Mouse (Mus musculus): ENCODE results near the gene Fam222a. TPM values are rescaled to one million over a fixed set of nuclear protein-coding genes. Genes with fewer than 3 reads are reported as not detected.

Fam222a gene
- total RNA-seq, 1 experiment from 2014 or later: 26.9 TPM

DNA sequence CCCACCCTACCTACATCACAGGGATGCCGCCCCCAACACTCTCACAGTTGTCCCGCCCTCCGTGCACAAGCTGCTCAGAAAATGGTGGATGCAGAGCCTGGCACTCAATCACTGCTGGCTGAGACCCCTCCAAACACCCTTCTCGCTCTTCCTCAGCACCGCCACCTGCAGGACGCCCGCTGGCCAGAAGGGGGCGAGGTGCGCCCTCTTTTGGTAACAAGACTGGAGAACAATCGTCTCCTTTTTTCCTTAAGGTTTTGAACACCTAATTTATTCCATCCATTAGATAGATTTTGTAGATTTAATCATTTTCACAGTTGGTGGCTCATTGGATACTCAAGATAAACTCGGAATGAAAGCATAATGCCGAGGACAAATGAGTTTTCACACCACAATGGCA lies 40.7 kb downstream of the Fam222a start:
- peak; percentile 84 for DNase-seq

DNA sequence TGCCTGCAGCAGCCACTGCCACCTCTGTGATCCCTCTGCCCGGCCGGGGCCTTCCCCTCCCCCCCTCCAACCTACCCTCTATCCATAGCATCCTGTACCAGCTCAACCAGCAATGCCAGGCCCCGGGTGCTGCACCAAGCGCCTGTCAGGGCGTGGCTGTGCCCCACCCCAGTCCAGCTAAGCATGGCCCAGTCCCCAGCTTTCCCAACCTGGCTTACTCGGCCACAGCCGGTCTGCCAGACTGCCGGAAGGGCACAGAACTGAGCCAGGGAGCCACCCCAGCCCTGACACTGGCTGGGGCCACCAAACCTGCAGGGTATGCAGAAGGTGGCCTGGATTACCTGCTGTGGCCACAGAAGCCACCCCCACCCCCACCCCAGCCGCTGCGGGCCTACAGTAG lies 43.4 kb downstream of the Fam222a start:
- DNase-seq: no peak

GRCm38 (mm10) chr5:114611968-114612608 lies 44.3 kb downstream of the Fam222a start:
- peak; percentile 54 for DNase-seq

- DNase-seq: no peak
These were observed 47.0 kb downstream of the Fam222a start for GRCm38 (mm10) chr5:114614863-114615262.

DNA sequence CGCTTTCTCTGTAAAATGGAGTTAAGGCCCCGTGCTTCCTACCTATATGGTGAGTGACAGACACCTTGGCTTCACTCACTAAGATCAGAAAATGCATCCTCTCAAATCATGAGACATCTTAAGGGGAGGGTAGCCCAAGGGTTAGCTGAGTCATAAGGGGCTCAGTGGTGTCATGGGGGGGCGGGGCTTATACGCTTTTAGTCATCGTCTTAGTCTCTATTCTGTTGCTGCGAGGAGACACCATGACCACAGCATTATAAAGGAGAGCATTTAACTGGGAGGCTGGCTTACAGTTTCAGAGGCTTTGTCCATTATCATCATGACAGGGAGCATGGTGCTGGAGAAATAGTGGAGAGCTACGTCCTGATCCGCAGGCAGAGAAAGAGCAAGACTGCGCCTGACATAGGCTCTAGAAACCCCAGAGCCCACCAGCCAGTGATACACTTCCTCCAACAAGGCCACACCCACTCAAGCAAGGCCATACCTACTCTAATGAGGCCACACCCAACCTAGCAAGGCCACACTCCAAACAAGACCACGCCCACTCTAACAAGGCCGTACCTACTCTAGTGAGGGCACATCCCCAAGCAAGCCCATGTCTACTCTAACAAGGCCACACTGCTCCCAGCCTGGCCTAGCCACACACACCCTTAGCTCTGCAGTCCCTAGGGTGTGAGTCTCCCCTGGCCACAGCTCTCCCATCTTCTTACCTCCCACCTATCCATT lies 48.7 kb downstream of the Fam222a start:
- DNase-seq: no peak

GRCm38 (mm10) chr5:114617809-114618208 lies 50.0 kb downstream of the Fam222a start:
- DNase-seq: no peak

GRCm38 (mm10) chr5:114618851-114619250 lies 51.0 kb downstream of the Fam222a start:
- peak; percentile 80 for DNase-seq

DNA sequence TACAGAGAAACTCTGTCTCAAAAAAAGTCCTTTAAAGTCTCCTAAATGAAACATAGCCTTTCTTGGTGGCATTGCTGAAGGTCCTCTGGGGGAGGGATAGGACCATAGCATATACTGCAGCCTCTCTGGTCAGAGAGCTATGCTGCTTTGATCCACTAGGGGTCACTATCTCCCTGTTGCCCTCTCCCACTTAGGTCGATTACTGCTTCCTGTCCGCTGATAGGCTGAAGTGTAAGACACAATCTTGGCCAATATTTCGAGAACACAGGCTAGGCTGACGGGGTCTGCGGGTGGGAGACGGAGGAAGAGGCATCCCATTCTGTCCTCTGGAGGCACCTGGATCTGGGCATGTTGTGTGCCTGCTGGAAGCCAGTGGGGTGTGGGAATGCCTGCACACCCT lies 52.5 kb downstream of the Fam222a start:
- DNase-seq: no peak

DNA sequence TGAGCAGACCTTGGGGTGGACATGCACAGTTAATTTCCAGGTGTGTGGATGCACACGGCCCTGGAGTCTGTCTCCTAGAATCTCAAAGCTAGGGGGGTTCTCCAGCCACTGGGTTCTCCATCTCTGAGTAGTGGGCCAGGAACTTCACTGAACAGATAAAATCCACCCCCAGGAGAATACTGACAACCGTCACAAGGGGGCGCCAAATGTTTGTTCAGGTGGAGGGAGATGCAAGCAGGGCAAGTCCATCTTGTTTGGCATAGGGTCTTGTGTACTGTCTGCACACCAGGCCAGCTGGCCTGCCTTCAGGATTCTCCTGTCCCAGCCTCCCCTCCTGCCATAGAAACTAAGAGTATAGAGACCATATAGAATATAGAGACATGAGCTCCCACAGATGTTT lies 57.8 kb downstream of the Fam222a start:
- DNase-seq: peak; percentile 72

- DNase-seq: no peak
These were observed 63.5 kb downstream of the Fam222a start for GRCm38 (mm10) chr5:114631336-114631735.

GRCm38 (mm10) chr5:114636091-114636490 lies 68.3 kb downstream of the Fam222a start:
- DNase-seq: no peak

DNA sequence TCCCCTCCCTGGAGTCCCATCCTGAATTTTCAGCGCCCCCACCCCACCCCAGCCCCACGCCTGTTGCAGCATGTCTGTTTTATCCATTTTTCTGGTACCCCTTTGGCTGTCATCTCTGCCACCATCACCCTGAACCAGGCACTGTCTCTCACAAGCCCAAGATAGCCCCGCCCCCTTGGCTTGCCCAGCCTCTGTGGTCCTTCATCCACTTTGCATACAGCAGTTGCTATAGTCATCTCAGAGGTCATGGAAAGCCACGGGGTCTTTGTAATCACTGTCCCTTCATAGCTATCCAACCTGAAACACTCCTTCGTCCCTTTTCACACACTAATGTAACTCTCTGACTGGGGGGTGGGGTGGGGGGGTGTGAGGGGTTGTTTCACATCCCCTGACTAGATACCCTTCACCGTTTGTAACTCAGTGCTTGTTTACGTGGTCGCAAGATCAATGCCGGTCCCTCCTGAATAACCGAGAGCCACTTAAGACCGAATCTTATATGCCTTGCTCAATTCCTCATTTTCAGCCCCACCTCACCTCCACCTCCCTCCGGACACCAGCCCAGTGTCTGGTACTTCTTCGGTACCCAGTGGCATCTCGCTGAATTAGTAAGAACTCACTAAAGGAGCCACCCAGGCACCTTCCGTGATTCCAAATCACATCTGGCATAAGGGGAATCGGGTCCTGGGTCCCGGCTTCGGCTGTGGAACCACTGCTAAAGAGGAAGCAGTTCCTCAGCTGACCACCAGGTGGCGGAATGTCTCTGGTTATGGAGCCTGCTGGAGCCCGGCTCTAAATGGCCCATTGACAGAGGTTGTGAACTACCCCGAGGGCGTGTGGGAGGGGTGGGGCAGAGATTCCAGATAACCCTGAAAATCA lies 71.2 kb downstream of the Fam222a start:
- DNase-seq: peak; percentile 87

DNA sequence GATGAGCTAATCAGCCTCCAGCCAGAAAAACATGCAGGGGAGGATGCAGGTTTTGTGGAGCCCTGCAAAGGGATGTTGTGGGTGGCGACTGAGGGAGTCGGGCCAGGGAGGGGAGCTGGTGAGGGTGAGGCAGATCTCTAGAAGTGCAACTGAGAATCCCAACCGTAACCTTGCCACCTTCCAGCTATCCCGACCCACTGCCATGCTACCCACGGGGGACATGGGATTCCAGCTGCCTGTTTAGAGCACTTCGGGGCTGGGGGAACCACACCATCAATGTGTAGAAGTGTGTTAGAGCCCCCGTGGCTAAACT lies 71.8 kb downstream of the Fam222a start:
- no peak for DNase-seq

DNA sequence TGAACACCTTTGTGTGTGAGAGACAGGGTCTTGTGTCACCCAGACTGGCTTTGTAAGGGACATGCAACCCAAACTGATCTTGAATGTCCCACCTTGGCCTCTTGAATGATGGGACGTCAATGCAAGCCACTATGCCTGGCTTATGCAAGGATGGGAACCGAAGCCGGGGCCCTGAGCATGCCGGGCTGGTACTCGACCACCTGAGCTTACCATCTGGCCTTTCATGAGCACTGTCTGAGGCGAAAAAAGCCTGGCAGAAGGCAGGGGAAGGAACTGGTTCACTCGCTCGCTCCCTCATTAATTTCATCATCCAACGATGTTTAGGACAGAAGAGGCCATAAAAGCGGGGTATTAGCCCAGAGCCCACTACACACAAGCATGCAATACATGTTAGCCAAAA lies 73.0 kb downstream of the Fam222a start:
- no peak for DNase-seq

DNA sequence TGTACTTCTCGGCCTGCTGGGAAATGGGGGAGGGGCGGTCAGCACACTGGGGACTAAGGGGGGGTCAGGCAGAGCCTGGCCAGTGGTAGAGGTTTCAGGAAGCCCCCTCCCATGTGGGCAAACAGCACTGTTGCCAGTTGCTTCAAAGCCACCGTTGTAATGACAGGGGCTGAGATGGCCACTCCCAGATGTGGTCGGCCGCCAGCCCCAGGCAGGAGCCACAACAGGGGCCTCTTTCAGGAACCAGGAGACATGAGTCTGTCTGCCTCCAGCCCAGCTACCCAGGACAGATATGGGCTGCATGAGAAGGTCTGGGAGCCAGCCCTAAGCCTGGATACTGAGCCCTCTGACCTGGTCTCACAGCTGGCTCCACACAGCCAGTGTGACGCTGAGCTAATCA lies 77.1 kb downstream of the Fam222a start:
- no peak for DNase-seq

- no peak for DNase-seq
These were observed 78.1 kb downstream of the Fam222a start for GRCm38 (mm10) chr5:114645916-114646315.

DNA sequence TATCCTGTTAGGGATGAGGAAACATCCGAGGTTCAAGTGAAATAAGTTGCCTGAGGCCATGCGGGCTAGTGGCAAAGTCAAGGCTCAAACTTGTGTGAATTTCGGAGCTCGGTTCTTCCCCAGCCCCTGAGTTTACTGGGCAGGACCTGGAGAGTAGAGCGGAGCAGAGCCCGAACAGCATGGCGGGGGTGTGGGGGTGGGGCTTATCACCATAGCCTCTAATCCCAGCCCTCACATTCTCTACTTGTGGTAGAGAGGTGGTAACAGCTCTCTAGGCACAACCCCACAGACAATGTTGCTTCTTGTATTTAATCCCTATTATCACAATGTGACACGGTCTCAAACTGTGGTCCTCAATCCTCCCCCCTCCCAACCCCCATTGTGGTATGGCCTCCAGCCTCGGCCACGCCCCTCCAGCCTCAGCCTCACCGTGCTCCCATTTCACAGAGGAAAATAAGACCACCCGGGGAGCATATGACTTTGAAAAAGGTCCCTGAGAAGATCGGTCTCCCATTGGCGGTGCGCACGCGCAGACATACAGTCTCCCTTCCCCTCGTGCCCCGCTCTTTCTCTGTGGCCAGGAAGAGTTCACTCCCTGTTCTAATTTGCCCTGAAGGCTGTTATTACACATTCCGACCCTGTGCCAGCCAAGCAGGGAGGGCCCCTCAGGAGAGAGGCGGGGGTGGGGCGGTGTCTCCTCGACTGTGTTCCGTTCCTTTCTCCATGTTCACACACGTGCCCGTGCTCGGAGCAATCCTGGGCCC lies 79.6 kb downstream of the Fam222a start:
- peak; percentile 26 for DNase-seq

GRCm38 (mm10) chr5:114648728-114649311 lies 81.0 kb downstream of the Fam222a start:
- no peak for DNase-seq

GRCm38 (mm10) chr5:114651002-114651401 lies 83.2 kb downstream of the Fam222a start:
- DNase-seq: no peak

- DNase-seq: no peak
These were observed 83.6 kb downstream of the Fam222a start for GRCm38 (mm10) chr5:114651449-114651848.

- no peak for DNase-seq
These were observed 86.0 kb downstream of the Fam222a start for GRCm38 (mm10) chr5:114653656-114654437.

Measured in adrenal gland, postnatal 25 days (tissue).